ENCODE assay signal across 8 mouse cellular contexts in the genomic region with DNA sequence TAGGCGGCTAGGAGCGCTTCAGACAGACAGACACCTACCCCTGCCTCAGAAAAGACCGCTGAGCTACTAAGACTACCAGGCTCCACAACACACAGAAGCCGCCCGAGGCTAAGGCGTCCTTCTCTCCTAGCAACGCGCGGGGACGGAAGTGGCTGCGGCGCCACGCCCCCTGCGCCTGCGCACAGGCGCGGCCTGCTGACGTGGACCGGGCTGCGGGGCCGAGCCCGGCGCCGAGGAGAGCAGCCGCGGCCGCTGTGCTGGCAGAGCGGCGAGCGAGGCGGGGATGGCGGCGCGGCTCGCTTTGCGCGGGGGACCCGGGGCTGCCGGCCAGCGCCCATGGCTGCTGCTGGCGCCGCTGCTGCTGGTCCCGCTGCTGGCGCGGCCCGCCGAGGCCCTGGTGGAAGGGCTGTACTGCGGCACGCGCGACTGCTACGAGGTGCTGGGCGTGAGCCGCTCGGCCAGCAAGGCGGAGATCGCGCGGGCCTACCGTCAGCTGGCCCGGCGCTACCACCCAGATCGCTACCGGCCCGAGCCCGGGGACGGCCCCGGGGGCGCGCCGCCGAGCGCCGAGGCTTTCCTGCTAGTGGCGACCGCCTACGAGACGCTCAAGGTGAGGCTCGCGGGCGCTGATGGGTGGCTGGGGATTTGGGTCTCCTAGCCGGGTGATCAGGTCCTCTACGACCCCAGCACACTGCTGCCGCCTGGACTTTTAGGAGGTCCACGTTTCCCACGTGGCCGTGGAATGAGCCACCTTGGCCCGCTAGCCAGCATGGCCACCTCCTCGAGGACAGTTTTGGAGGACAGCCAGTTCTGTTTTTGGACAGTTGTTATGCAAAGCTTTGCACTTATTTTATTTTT. TPM values are rescaled to one million over a fixed set of nuclear protein-coding genes. Genes with fewer than 3 reads are reported as not detected.
DNase-seq lines count a peak whose midpoint lies in the region; ATAC-seq and TF ChIP-seq lines count a peak whose summit lies in the region.

A gene (plus strand): TSS at position 263 of the 858 bp plus-strand sequence.

- H3K27me3 ChIP-seq in embryonic facial prominence, embryonic 13.5 days = no peaks in the 10 kb centered on the region
- no peaks in the 10 kb centered on the region for H3K27me3 ChIP-seq in heart, adult 2 months (ENCODE audit: control insufficient read depth, insufficient read depth, low read length)
- H3K27me3 ChIP-seq in limb, embryonic 12.5 days = no peaks in the 10 kb centered on the region
- H3K27me3 ChIP-seq in midbrain, embryonic 14.5 days (ENCODE audit: control insufficient read depth, insufficient read depth, low read length) = no peaks in the 10 kb centered on the region

- H3K27ac ChIP-seq in embryonic facial prominence, embryonic 13.5 days = peak within 1 kb of the TSS; percentile 85
- H3K27ac ChIP-seq in heart, adult 2 months = peak within 1 kb of the TSS; percentile 86
- peak within 1 kb of the TSS; percentile 93 for H3K27ac ChIP-seq in limb, embryonic 12.5 days
- peak within 1 kb of the TSS; percentile 90 for H3K27ac ChIP-seq in midbrain, embryonic 14.5 days (replicated peaks; ENCODE audit: low read depth, low read length)

- intact Hi-C loops in heart, adult 2 months (cut with DNase I) = loop anchor here (1.0 to 10.0 kb wide), 4 partner anchors 33 to 1048 kb away; a partner anchor contains a TSS

- ATAC-seq in embryonic facial prominence, embryonic 13.5 days (ENCODE audit: insufficient number of reproducible peaks, insufficient read depth, low FRiP score, low TSS enrichment, low read depth) = peak; percentile 93
- peak; percentile 96 for ATAC-seq in limb, embryonic 12.5 days (ENCODE audit: insufficient number of reproducible peaks, insufficient read depth, low FRiP score, low TSS enrichment, low read depth)
- peak; percentile 98 for ATAC-seq in midbrain, embryonic 14.5 days (ENCODE audit: low FRiP score, low TSS enrichment)

- H3K4me3 ChIP-seq in embryonic facial prominence, embryonic 13.5 days = peak within 1 kb of the TSS; percentile 94
- H3K4me3 ChIP-seq in heart, adult 2 months = peak within 1 kb of the TSS; percentile 65
- H3K4me3 ChIP-seq in limb, embryonic 12.5 days (replicated peaks) = peak within 1 kb of the TSS; percentile 95
- peak within 1 kb of the TSS; percentile 91 for H3K4me3 ChIP-seq in midbrain, embryonic 14.5 days (replicated peaks; ENCODE audit: low read depth, low read length)

- no peaks in the 10 kb centered on the region for H3K36me3 ChIP-seq in embryonic facial prominence, embryonic 13.5 days
- H3K36me3 ChIP-seq in heart, adult 2 months (ENCODE audit: control insufficient read depth, insufficient read depth, low read length) = peaks cover 4% of the 10 kb centered on the region; the same call in 1 of the 2 replicates
- no peaks in the 10 kb centered on the region for H3K36me3 ChIP-seq in limb, embryonic 12.5 days
- no peaks in the 10 kb centered on the region for H3K36me3 ChIP-seq in midbrain, embryonic 14.5 days (ENCODE audit: control insufficient read depth, insufficient read depth, low read length)

- TF ChIP-seq CTCF in heart, adult 2 months (IDR thresholded peaks at IDR 0.05) = no peak

- TF ChIP-seq POLR2A in heart, adult 2 months (IDR thresholded peaks at IDR 0.05; ENCODE audit: insufficient read depth, low read depth, low read length) = peak; percentile 51; the same call in 1 of the 2 replicates

- H3K79me2 ChIP-seq in heart, adult 2 months (replicated peaks; ENCODE audit: control insufficient read depth, insufficient read depth, low read length) = 0 out of 2 replicates have a peak, but pooled peaks cover 3% of the 10 kb centered on the region

- peak; percentile 84 for DNase-seq in 3T3-L1 (ENCODE audit: low read depth, low spot score)
- DNase-seq in adrenal gland, postnatal 4 days (ENCODE audit: low spot score in 2 of 2) = peak; percentile 76 to 85
- peak; percentile 96 for DNase-seq in heart, adult 2 months
- DNase-seq in kidney, adult 8-10 months = peak; percentile 89 to 92
- peak; percentile 98 for DNase-seq in midbrain, embryonic 14.5 days
- peak; percentile 87 for DNase-seq in spleen, adult 12 weeks (ENCODE audit: low spot score)

- peak within 1 kb of the TSS; percentile 97 for H3K9ac ChIP-seq in embryonic facial prominence, embryonic 13.5 days
- H3K9ac ChIP-seq in heart, adult 2 months (ENCODE audit: low read depth, low read length) = peak within 1 kb of the TSS; percentile 96
- peak within 1 kb of the TSS; percentile 94 for H3K9ac ChIP-seq in limb, embryonic 12.5 days (replicated peaks)
- H3K9ac ChIP-seq in midbrain, embryonic 14.5 days (replicated peaks; ENCODE audit: low read length) = peak within 1 kb of the TSS; percentile 88

- H3K4me1 ChIP-seq in embryonic facial prominence, embryonic 13.5 days = peaks cover 33% of the 10 kb centered on the region
- peaks cover 2% of the 10 kb centered on the region for H3K4me1 ChIP-seq in heart, adult 2 months (ENCODE audit: control insufficient read depth, insufficient read depth, low read length)
- peaks cover 36% of the 10 kb centered on the region for H3K4me1 ChIP-seq in limb, embryonic 12.5 days (replicated peaks)
- H3K4me1 ChIP-seq in midbrain, embryonic 14.5 days (ENCODE audit: control insufficient read depth, insufficient read depth, low read length) = peaks cover 18% of the 10 kb centered on the region

- WGBS in embryonic facial prominence, embryonic 13.5 days = under 1% methylated on average over 88 of the region's 89 CpGs
- under 1% methylated on average over 87 of the region's 89 CpGs for WGBS in heart, adult 2 months
- 0% methylated on average over 73 of the region's 89 CpGs for WGBS in limb, embryonic 12.5 days
- WGBS in midbrain, embryonic 14.5 days = under 1% methylated on average over 74 of the region's 89 CpGs

- peak within 1 kb of the TSS; percentile 77 for H3K4me2 ChIP-seq in embryonic facial prominence, embryonic 13.5 days
- peak within 1 kb of the TSS; percentile 84 for H3K4me2 ChIP-seq in limb, embryonic 12.5 days
- H3K4me2 ChIP-seq in midbrain, embryonic 14.5 days (ENCODE audit: low read length) = peak within 1 kb of the TSS; percentile 74

- H3K9me3 ChIP-seq in embryonic facial prominence, embryonic 13.5 days = no peaks in the 10 kb centered on the region
- H3K9me3 ChIP-seq in limb, embryonic 12.5 days = no peaks in the 10 kb centered on the region
- H3K9me3 ChIP-seq in midbrain, embryonic 14.5 days (ENCODE audit: control insufficient read depth, low read length) = no peaks in the 10 kb centered on the region

- TF ChIP-seq EP300 in heart, adult 2 months (IDR thresholded peaks at IDR 0.05; ENCODE audit: insufficient read depth, low read depth, low read length) = 0 out of 2 replicates have a peak, but pooled peaks have one; percentile 47

RNA-seq across cellular contexts. Expression of the gene that starts here (rescaled TPM):
- 1 to 10 TPM; 1.1 to 3.1 TPM for total RNA-seq in adrenal gland, postnatal 4 days (2021)
- 18.1 and 20.0 TPM in 2 replicates for polyA plus RNA-seq in embryonic facial prominence, embryonic 13.5 days (2015; fragmentation: Nextera tagmentation; extraction: Ambion mirVana)
- 1 to 10 TPM; 5.7 TPM for total RNA-seq in heart, adult 2 months (2021)
- not detected in 2 replicates for polyA plus RNA-seq in heart, adult 2 months (2012; rRNA removed)
- 14.5 and 16.8 TPM in 2 replicates for polyA plus RNA-seq in limb, embryonic 12.5 days (2016; fragmentation: Nextera tagmentation; extraction: Ambion mirVana)
- 4.6 and 5.2 TPM in 2 replicates for polyA plus RNA-seq in midbrain, embryonic 14.5 days (2014; fragmentation: Nextera tagmentation; extraction: Ambion mirVana)

Comparison
In these comparisons a context has a peak if more than half of its experiments do, and no peak if none do; other contexts are left out.
1. Peak in every context shown above with its lines: DNase-seq, ATAC-seq, H3K4me3 ChIP-seq and H3K27ac ChIP-seq.